Mouse (Mus musculus) G1E (cell line): ENCODE measurements around the gene Ralgapb. TPM values are rescaled to one million over a fixed set of nuclear protein-coding genes. Genes with fewer than 3 reads are reported as not detected.

Experiments
- ATAC-seq: 2 replicates; pipeline ENCODE4 v1.8.0; 2016; ENCODE audit warnings: mild to moderate bottlenecking; ENCODE audit not compliant: insufficient number of reproducible peaks, poor library complexity, low FRiP score, severe bottlenecking; ENCODE audit errors: extremely low read depth
- DNase-seq: peaks from one replicate; pipeline ENCODE4 v3.0.0; 2012; ENCODE audit warnings: low spot score
- H3K27me3 ChIP-seq: 2 replicates; pipeline ENCODE4 v1.6.1; 2012; ENCODE audit warnings: mild to moderate bottlenecking, low read length, inconsistent platforms; ENCODE audit not compliant: insufficient read depth
- H3K36me3 ChIP-seq: replicated peaks from 2 replicates; pipeline ENCODE3; 2012; ENCODE audit warnings: mild to moderate bottlenecking, inconsistent platforms
- H3K4me1 ChIP-seq: 2 replicates; pipeline ENCODE4 v1.6.1; 2012; ENCODE audit warnings: low read depth, low read length, inconsistent platforms, mixed read lengths; ENCODE audit not compliant: insufficient read depth
- H3K4me3 ChIP-seq: 2 replicates; pipeline ENCODE4 v1.5.1; 2012; ENCODE audit warnings: low read depth, mild to moderate bottlenecking, inconsistent platforms, low read length, moderate library complexity, mixed read lengths
- H3K9me3 ChIP-seq: replicated peaks from 2 replicates; pipeline ENCODE4 v1.6.1; 2012; ENCODE audit warnings: inconsistent platforms
- CTCF ChIP-seq: IDR thresholded peaks from 2 replicates; pipeline ENCODE4 v1.5.1; 2012; ENCODE audit warnings: low read depth, low read length, inconsistent platforms, mixed read lengths
- GATA1 ChIP-seq: IDR thresholded peaks from 2 replicates; pipeline ENCODE4 v1.6.1; 2012; ENCODE audit warnings: borderline replicate concordance, low read length, inconsistent platforms, mixed read lengths
- GATA2 ChIP-seq: IDR thresholded peaks from 2 replicates; pipeline ENCODE4 v1.6.1; 2012; ENCODE audit warnings: low read depth, low read length, inconsistent platforms, borderline replicate concordance
- POLR2AphosphoS5 ChIP-seq: IDR thresholded peaks from 2 replicates; pipeline ENCODE4 v1.6.1; 2012; ENCODE audit warnings: low read depth, low read length, inconsistent platforms; ENCODE audit not compliant: insufficient replicate concordance
- TAL1 ChIP-seq: conservative IDR thresholded peaks from 2 replicates; pipeline ENCODE4 v1.6.1; 2012; ENCODE audit warnings: low read depth, low read length, inconsistent platforms, mixed read lengths
- polyA plus RNA-seq: library from polyadenylated mRNA; stranded (reverse); fragments of >175 nt; gene quantifications from 2 replicates; pipeline ENCODE4 v1.2.3, GENCODE M21; 2012
- total RNA-seq, 2 experiments: library from RNA; stranded (forward) in 1 of 2; stranded (reverse) in 1 of 2; fragments of 200-1000 nt in 1 of 2; fragments of >200 nt in 1 of 2; fragmentation: Nextera tagmentation in 1 of 2; gene quantifications; 2 replicates each; pipeline ENCODE4 v1.2.3; 2014 to 2017

Ralgapb gene
- total and polyA plus RNA-seq, 3 experiments = 3.0 to 79.9 (median 47.8) TPM

GRCm38 (mm10) chr2:158368313-158368712, 41.3 kb upstream of the Ralgapb start:
- no peaks in the 10 kb centered on the region for H3K9me3 ChIP-seq
- DNase-seq (no peak), ATAC-seq (no peak)

GRCm38 (mm10) chr2:158369474-158370172, 40.0 kb upstream of the Ralgapb start:
- DNase-seq (no peak), ATAC-seq (no peak)
- no peak for TF ChIP-seq CTCF
- no peak for TF ChIP-seq GATA1
- no peak for TF ChIP-seq POLR2AphosphoS5

More at GRCm38 (mm10) chr2:158368313-158368712, 41.3 kb upstream of the Ralgapb start:
- no peak overlapping the region for H3K4me3 ChIP-seq
- H3K27me3 ChIP-seq = peaks cover 38% of the 10 kb centered on the region
- H3K36me3 ChIP-seq = no peaks in the 10 kb centered on the region
- H3K4me1 ChIP-seq = peaks cover 6% of the 10 kb centered on the region
- TF ChIP-seq GATA1 = no peak

GRCm38 (mm10) chr2:158370173-158370550, 39.5 kb upstream of the Ralgapb start:
- Histone ChIP-seq H3K27me3 (peaks cover 47% of the 10 kb centered on the region), H3K36me3 (no peaks in the 10 kb centered on the region), H3K9me3 (no peaks in the 10 kb centered on the region), H3K4me3 (no peak overlapping the region), H3K4me1 (peaks cover 11% of the 10 kb centered on the region)
- DNase-seq (no peak), ATAC-seq (no peak)
- TF ChIP-seq GATA1 (no peak), TAL1 (no peak), GATA2 (no peak), POLR2AphosphoS5 (no peak), CTCF (no peak)

More at GRCm38 (mm10) chr2:158369474-158370172, 40.0 kb upstream of the Ralgapb start:
- Histone ChIP-seq H3K27me3 (peaks cover 49% of the 10 kb centered on the region), H3K9me3 (no peaks in the 10 kb centered on the region), H3K4me1 (peaks cover 11% of the 10 kb centered on the region), H3K4me3 (no peak overlapping the region), H3K36me3 (no peaks in the 10 kb centered on the region)

- Histone ChIP-seq H3K4me3 (no peak overlapping the region), H3K4me1 (peaks cover 11% of the 10 kb centered on the region), H3K9me3 (no peaks in the 10 kb centered on the region), H3K27me3 (peaks cover 55% of the 10 kb centered on the region), H3K36me3 (no peaks in the 10 kb centered on the region)
- DNase-seq (no peak), ATAC-seq (no peak; the same call in 1 of the 2 replicates)
- TF ChIP-seq CTCF = no peak
- TF ChIP-seq GATA2 = no peak
- TF ChIP-seq POLR2AphosphoS5 = no peak
- no peak for TF ChIP-seq GATA1
- TF ChIP-seq TAL1 = no peak
These were observed 36.6 kb upstream of the Ralgapb start for GRCm38 (mm10) chr2:158373061-158373460.

GRCm38 (mm10) chr2:158373516-158373915, 36.1 kb upstream of the Ralgapb start:
- no peak for ATAC-seq
- no peaks in the 10 kb centered on the region for H3K9me3 ChIP-seq
- H3K36me3 ChIP-seq = no peaks in the 10 kb centered on the region
- no peak for TF ChIP-seq GATA1
- TF ChIP-seq GATA2 = no peak
- no peak for TF ChIP-seq CTCF
- TF ChIP-seq TAL1 = no peak
- TF ChIP-seq POLR2AphosphoS5 = no peak
- peaks cover 57% of the 10 kb centered on the region for H3K27me3 ChIP-seq
- H3K4me1 ChIP-seq = peaks cover 11% of the 10 kb centered on the region
- no peak overlapping the region for H3K4me3 ChIP-seq
- DNase-seq = no peak

GRCm38 (mm10) chr2:158375443-158376122, 34.1 kb upstream of the Ralgapb start, which contains the start of gene Snhg11:
Gene Snhg11 (plus strand): TSS chr2:158375638.
- Histone ChIP-seq H3K4me1 (peaks cover 11% of the 10 kb centered on the region), H3K4me3 (no peak within 1 kb of the TSS), H3K27me3 (peaks cover 55% of the 10 kb centered on the region), H3K36me3 (no peaks in the 10 kb centered on the region), H3K9me3 (no peaks in the 10 kb centered on the region)
- ATAC-seq = no peak
- DNase-seq = no peak
- no peak for TF ChIP-seq TAL1
